Mouse (Mus musculus): ENCODE measurements at regions not wholly inside any gene's neighbourhood (a gene's known extent, or its start where the extent isn't known, plus 50 kb on each side); places are given as distances from the start of the nearest gene placed in this dataset.
A peak's percentile ranks its signal among the peaks of the same experiment; 100 is the strongest.

GRCm38 (mm10) chr11:85989940-85990493 is 103.8 kb downstream of the Tbx4 start:
- Histone ChIP-seq H3K27ac (ENCODE audit: insufficient read depth, low read length) (no peak overlapping the region), H3K4me3 (ENCODE audit: insufficient read depth, low read length) (peak overlapping the region; percentile 2; the same call in 1 of the 2 replicates)

GRCm38 (mm10) chr11:85995318-85996095 is 109.3 kb downstream of the Tbx4 start:
- Histone ChIP-seq H3K4me3 (ENCODE audit: insufficient read depth, low read length) (peak overlapping the region; percentile 2; the same call in 1 of the 2 replicates), H3K27ac (ENCODE audit: insufficient read depth, low read length) (no peak overlapping the region), H3K4me1 (ENCODE audit: control insufficient read depth, insufficient read depth, low read length) (no peaks in the 10 kb centered on the region)
- TF ChIP-seq POLR2A (IDR thresholded peaks at IDR 0.05; ENCODE audit: low read depth, low read length) (no peak), CTCF (IDR thresholded peaks at IDR 0.05; ENCODE audit: borderline replicate concordance, insufficient read depth, low read length) (0 out of 2 replicates have a peak, but pooled peaks have one; percentile 2)

More at GRCm38 (mm10) chr11:85989940-85990493, 103.8 kb downstream of the Tbx4 start:
- TF ChIP-seq POLR2A (IDR thresholded peaks at IDR 0.05; ENCODE audit: low read depth, low read length) (no peak), CTCF (IDR thresholded peaks at IDR 0.05; ENCODE audit: borderline replicate concordance, insufficient read depth, low read length) (no peak)
- peaks cover 3% of the 10 kb centered on the region; the same call in 1 of the 2 replicates for H3K4me1 ChIP-seq (ENCODE audit: control insufficient read depth, insufficient read depth, low read length)

GRCm38 (mm10) chr11:85996686-85997085 is 110.5 kb downstream of the Tbx4 start:
- TF ChIP-seq POLR2A (IDR thresholded peaks at IDR 0.05; ENCODE audit: low read depth, low read length) (no peak), CTCF (IDR thresholded peaks at IDR 0.05; ENCODE audit: borderline replicate concordance, insufficient read depth, low read length) (no peak)
- Histone ChIP-seq H3K27ac (ENCODE audit: insufficient read depth, low read length) (no peak overlapping the region), H3K4me1 (ENCODE audit: control insufficient read depth, insufficient read depth, low read length) (no peaks in the 10 kb centered on the region), H3K4me3 (ENCODE audit: insufficient read depth, low read length) (no peak overlapping the region)

- H3K4me1 ChIP-seq (ENCODE audit: control insufficient read depth, insufficient read depth, low read length): no peaks in the 10 kb centered on the region
- H3K27ac ChIP-seq (ENCODE audit: insufficient read depth, low read length): no peak overlapping the region
- no peak for TF ChIP-seq POLR2A (IDR thresholded peaks at IDR 0.05; ENCODE audit: low read depth, low read length)
- TF ChIP-seq CTCF (IDR thresholded peaks at IDR 0.05; ENCODE audit: borderline replicate concordance, insufficient read depth, low read length): no peak
- no peak overlapping the region for H3K4me3 ChIP-seq (ENCODE audit: insufficient read depth, low read length)
Measured at GRCm38 (mm10) chr11:86003341-86003740, 117.1 kb downstream of the Tbx4 start.

- Histone ChIP-seq H3K27ac (ENCODE audit: insufficient read depth, low read length) (no peak overlapping the region), H3K4me3 (ENCODE audit: insufficient read depth, low read length) (no peak overlapping the region), H3K4me1 (ENCODE audit: control insufficient read depth, insufficient read depth, low read length) (no peaks in the 10 kb centered on the region)
- TF ChIP-seq POLR2A (IDR thresholded peaks at IDR 0.05; ENCODE audit: low read depth, low read length) (no peak), CTCF (IDR thresholded peaks at IDR 0.05; ENCODE audit: borderline replicate concordance, insufficient read depth, low read length) (no peak)
Measured at GRCm38 (mm10) chr11:86005284-86005683, 119.1 kb downstream of the Tbx4 start.

- Histone ChIP-seq H3K4me1 (ENCODE audit: control insufficient read depth, insufficient read depth, low read length) (no peaks in the 10 kb centered on the region), H3K4me3 (ENCODE audit: insufficient read depth, low read length) (no peak overlapping the region), H3K27ac (ENCODE audit: insufficient read depth, low read length) (no peak overlapping the region)
- TF ChIP-seq POLR2A (IDR thresholded peaks at IDR 0.05; ENCODE audit: low read depth, low read length): no peak
- TF ChIP-seq CTCF (IDR thresholded peaks at IDR 0.05; ENCODE audit: borderline replicate concordance, insufficient read depth, low read length): no peak
Measured at GRCm38 (mm10) chr11:86005899-86006445, 119.8 kb downstream of the Tbx4 start.

- H3K27ac ChIP-seq (ENCODE audit: insufficient read depth, low read length): no peak overlapping the region
- H3K4me3 ChIP-seq (ENCODE audit: insufficient read depth, low read length): no peak overlapping the region
- TF ChIP-seq POLR2A (IDR thresholded peaks at IDR 0.05; ENCODE audit: low read depth, low read length): no peak
- no peak for TF ChIP-seq CTCF (IDR thresholded peaks at IDR 0.05; ENCODE audit: borderline replicate concordance, insufficient read depth, low read length)
- H3K4me1 ChIP-seq (ENCODE audit: control insufficient read depth, insufficient read depth, low read length): no peaks in the 10 kb centered on the region
Measured at GRCm38 (mm10) chr11:86006859-86007258, 120.6 kb downstream of the Tbx4 start.

Measured in embryonic fibroblast, embryonic 13.5 days (primary cell).